Mouse (Mus musculus) neutrophil, adult 83 days (primary cell): ENCODE measurements around the gene Gm8720. TPM values are rescaled to one million over a fixed set of nuclear protein-coding genes. Genes with fewer than 3 reads are reported as not detected.

ENCODE experiments used
- total RNA-seq, 2 experiments: library from RNA; stranded (reverse); gene quantifications; one replicate each; pipeline ENCODE4 v1.2.4; 2023

The Gm8720 gene
- not detected for total RNA-seq

GRCm38 (mm10) chr7:23067356-23067755 lies at the start of gene Gm8720:
Gm8720 (minus strand) TSS chr7:23067456.

DNA sequence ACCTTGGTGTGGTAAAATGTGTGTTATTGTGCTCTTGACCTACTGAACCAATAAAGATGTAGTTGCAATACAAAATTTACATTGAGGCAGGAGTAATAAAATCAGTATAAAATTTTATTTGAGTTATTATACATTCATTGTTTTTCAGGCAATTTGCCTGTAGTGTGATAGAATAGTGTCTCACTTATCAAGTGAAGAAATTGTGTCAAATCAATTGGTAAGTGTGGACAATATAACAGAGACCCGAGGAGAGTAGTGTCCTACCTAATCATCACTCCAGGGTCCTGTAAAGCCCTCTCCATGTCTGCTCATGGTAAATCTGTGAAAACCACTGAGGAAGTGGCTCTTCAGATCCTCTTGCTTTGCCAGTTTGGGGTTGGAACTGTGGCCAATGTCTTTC lies 12.0 kb downstream of the Gm8720 start, which contains the start of gene Vmn1r163:
TSS of gene Vmn1r163 (plus strand) at position 301 of the 400 bp plus-strand sequence.

DNA sequence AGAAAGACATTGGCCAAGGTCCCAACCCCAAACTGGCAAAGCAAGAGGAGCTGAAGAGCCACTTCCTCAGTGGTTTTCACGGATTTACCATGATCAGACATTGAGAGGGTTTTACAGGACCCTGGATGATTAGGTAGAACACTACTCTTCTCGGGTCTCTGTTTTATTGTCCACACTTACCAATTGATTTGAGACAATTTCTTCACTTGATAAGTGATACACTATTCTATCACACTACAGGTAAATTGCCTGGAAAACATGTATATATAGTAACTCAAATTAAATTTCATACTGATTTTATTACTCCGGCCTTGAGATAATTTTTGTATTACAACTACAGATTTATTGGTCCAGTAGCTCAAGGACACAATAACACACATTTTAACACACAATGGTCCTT lies 47.4 kb downstream of the Gm8720 start, which contains the start of gene Gm4216:
TSS of gene Gm4216 (minus strand) at position 101 of the 400 bp plus-strand sequence.

Other genes starting within 250 kb of the Gm8720 start
- not detected for gene Vmn1r159, start 223.9 kb downstream of the Gm8720 start, total RNA-seq
- not detected for gene Vmn1r160, start 196.2 kb downstream of the Gm8720 start, total RNA-seq
- not detected for gene Gm4214, start 82.8 kb downstream of the Gm8720 start, total RNA-seq
- gene Gm4216, start 47.5 kb downstream of the Gm8720 start, total RNA-seq: not detected
- gene Vmn1r163, start 11.9 kb downstream of the Gm8720 start, total RNA-seq: not detected
- not detected for gene Gm10662, start 77.0 kb upstream of the Gm8720 start, total RNA-seq
- gene Vmn1r165, start 149.9 kb upstream of the Gm8720 start, total RNA-seq: not detected
- gene Vmn1r166, start 184.2 kb upstream of the Gm8720 start, total RNA-seq: not detected
- gene Gm6902, start 211.4 kb upstream of the Gm8720 start, total RNA-seq: not detected
- not detected for gene Nlrp4e, start 233.7 kb upstream of the Gm8720 start, total RNA-seq